Comparison of ENCODE assay signal across 11 mouse cellular contexts in genomic region chr10:42355980-42356379, GRCm38 (mm10).
A peak's percentile ranks its signal among the peaks of the same experiment; 100 is the strongest.
DNase-seq lines count a peak whose midpoint lies in the region; ATAC-seq and TF ChIP-seq lines count a peak whose summit lies in the region.
"Had no signal": no experiment of that assay in that cellular context is flagged by ENCODE, and none has a peak within 500 bp of the region (broad histone marks: within the 10 kb centered on the region; RNA-seq: fewer than 3 reads in every experiment).

No protein-coding gene starts in this region.

- no peak overlapping the region for H3K27ac ChIP-seq in liver, postnatal 0 days (ENCODE audit: low read depth)
- no peak overlapping the region for H3K27ac ChIP-seq in small intestine, adult 2 months (ENCODE audit: insufficient read depth, low read depth, low read length)
- H3K27ac ChIP-seq: embryonic facial prominence, embryonic 15.5 days; liver, embryonic 15.5 days had no signal

- no peak overlapping the region for H3K9ac ChIP-seq in liver, postnatal 0 days (replicated peaks)
- H3K9ac ChIP-seq: embryonic facial prominence, embryonic 15.5 days; liver, embryonic 15.5 days had no signal

- H3K4me1 ChIP-seq in liver, postnatal 0 days (ENCODE audit: insufficient read depth): no peaks in the 10 kb centered on the region
- no peaks in the 10 kb centered on the region for H3K4me1 ChIP-seq in small intestine, adult 2 months (ENCODE audit: control insufficient read depth, insufficient read depth, insufficient read length, low read length)
- H3K4me1 ChIP-seq: embryonic facial prominence, embryonic 15.5 days had no signal

- no peak for TF ChIP-seq POLR2A in small intestine, adult 2 months (IDR thresholded peaks at IDR 0.05; ENCODE audit: low read depth, low read length)

- H3K4me3 ChIP-seq in liver, postnatal 0 days (ENCODE audit: low read depth, low read length): no peak overlapping the region
- H3K4me3 ChIP-seq in small intestine, adult 2 months (ENCODE audit: low read depth, low read length): no peak overlapping the region
- H3K4me3 ChIP-seq: embryonic facial prominence, embryonic 15.5 days; liver, embryonic 15.5 days had no signal

- H3K36me3 ChIP-seq in liver, postnatal 0 days (replicated peaks; ENCODE audit: insufficient read depth, low read length): no peaks in the 10 kb centered on the region
- H3K36me3 ChIP-seq in small intestine, adult 2 months (ENCODE audit: control insufficient read depth, insufficient read depth, low read length): no peaks in the 10 kb centered on the region; the same call in 1 of the 2 replicates
- H3K36me3 ChIP-seq: embryonic facial prominence, embryonic 15.5 days; liver, embryonic 15.5 days had no signal

- WGBS in liver, postnatal 0 days (ENCODE audit: insufficient replicate concordance): 72% methylated on average over 3 of the region's 3 CpGs
- whole genome bisulfite sequencing in small intestine, adult 2 months: 83% methylated on average over 3 of the region's 3 CpGs

- no peak for TF ChIP-seq EP300 in liver, postnatal 0 days (IDR thresholded peaks at IDR 0.05; ENCODE audit: low read depth)

- no peak for ATAC-seq in liver, postnatal 0 days
- ATAC-seq in inflammation-experienced regulatory T-cells, adult 6 months: no peak

- H3K4me2 ChIP-seq in liver, postnatal 0 days (ENCODE audit: low read depth, low read length): no peak overlapping the region
- H3K4me2 ChIP-seq: embryonic facial prominence, embryonic 15.5 days; liver, embryonic 15.5 days had no signal

- H3K9me3 ChIP-seq in liver, postnatal 0 days (ENCODE audit: low read length): no peaks in the 10 kb centered on the region
- H3K9me3 ChIP-seq: embryonic facial prominence, embryonic 15.5 days; liver, embryonic 15.5 days had no signal

- H3K27me3 ChIP-seq in liver, postnatal 0 days (ENCODE audit: insufficient read depth, low read length): no peaks in the 10 kb centered on the region
- H3K27me3 ChIP-seq in small intestine, adult 2 months (ENCODE audit: control insufficient read depth, insufficient read depth, low read length): no peaks in the 10 kb centered on the region
- H3K27me3 ChIP-seq: embryonic facial prominence, embryonic 15.5 days; liver, embryonic 15.5 days had no signal

- peak; percentile 51 for TF ChIP-seq CTCF in liver, postnatal 0 days (IDR thresholded peaks at IDR 0.05; ENCODE audit: low read depth)
- peak; percentile 46; the same call in 1 of the 2 replicates for TF ChIP-seq CTCF in small intestine, adult 2 months (IDR thresholded peaks at IDR 0.05; ENCODE audit: extremely low read depth, insufficient read length, insufficient replicate concordance, low read depth, low read length)

- peak; percentile 6 for DNase-seq in cerebellum, adult 18-20 months
- DNase-seq in cerebellum, postnatal 36 days: no peak
- peak; percentile 21 for DNase-seq in liver, postnatal 0 days
- no peak for DNase-seq in liver
- peak; percentile 9 for DNase-seq in c-Kit-positive CD71-positive TER-119-negative erythroid progenitor cells, embryonic 14.5 days (ENCODE audit: low read depth)
- DNase-seq in right cerebral cortex, postnatal 36 days (ENCODE audit: low spot score in 2 of 2): no peak
- DNase-seq: heart, postnatal 36 days had no signal

Comparison
In these comparisons a context has a peak if more than half of its experiments do, and no peak if none do; other contexts are left out.
1. DNase-seq: peak in cerebellum, adult 18-20 months (2 of 2), liver, postnatal 0 days (single experiment) and c-Kit-positive CD71-positive TER-119-negative erythroid progenitor cells, embryonic 14.5 days (single experiment); none in cerebellum, postnatal 36 days (0 of 2), liver (single experiment) and right cerebral cortex, postnatal 36 days (0 of 2).